Mouse (Mus musculus): ENCODE results near the gene Ero1lb. TPM values are rescaled to one million over a fixed set of nuclear protein-coding genes. Genes with fewer than 3 reads are reported as not detected.
"Not testable (repeated sequence)": the region's sequence is repeated elsewhere in the genome, so short reads cannot be mapped to it uniquely, and the experiment has no call there.

Ero1lb gene
- polyA plus RNA-seq, 1 experiment from 2014 or later: 15.1 TPM

- ATAC-seq (ENCODE audit: low FRiP score): not testable (repeated sequence)
Observed at GRCm38 (mm10) chr13:12597075-12597474, 31.4 kb downstream of the Ero1lb start.

DNA sequence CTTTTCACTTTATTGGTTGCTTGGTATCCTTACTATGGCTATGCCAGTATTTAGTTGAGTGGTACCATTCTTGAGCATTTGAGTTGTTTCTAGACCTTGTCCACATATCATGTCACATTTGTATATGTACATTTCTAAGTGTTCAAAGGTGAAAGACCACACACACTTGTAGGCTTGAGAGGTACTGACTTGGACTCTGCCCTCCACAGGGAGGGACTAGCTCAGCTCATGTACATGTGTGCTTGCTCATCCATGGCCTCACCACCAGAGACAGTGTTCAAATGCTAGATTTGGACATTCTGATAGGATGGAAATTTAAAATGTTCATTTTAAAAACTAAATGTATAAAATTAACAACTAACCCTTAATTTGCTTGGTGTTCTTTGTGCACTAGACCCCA is 44.5 kb downstream of the Ero1lb start:
- H3K27me3 ChIP-seq; ATAC-seq (ENCODE audit: low FRiP score); H3K4me1 ChIP-seq (replicated peaks); H3K4me3 ChIP-seq; H3K9me3 ChIP-seq; H3K27ac ChIP-seq; H3K4me2 ChIP-seq; H3K9ac ChIP-seq: not testable (repeated sequence)
- peaks cover 23% of the 10 kb centered on the region for H3K36me3 ChIP-seq

More at GRCm38 (mm10) chr13:12597075-12597474, 31.4 kb downstream of the Ero1lb start:
- H3K27ac ChIP-seq; H3K9me3 ChIP-seq; H3K36me3 ChIP-seq; H3K9ac ChIP-seq; H3K4me2 ChIP-seq; H3K4me3 ChIP-seq; H3K4me1 ChIP-seq (replicated peaks); H3K27me3 ChIP-seq: not testable (repeated sequence)
- 74% methylated on average over 4 of the region's 4 CpGs for WGBS

- H3K4me3 ChIP-seq; H3K27me3 ChIP-seq; H3K27ac ChIP-seq; H3K4me1 ChIP-seq (replicated peaks); ATAC-seq (ENCODE audit: low FRiP score); H3K9me3 ChIP-seq; H3K4me2 ChIP-seq; H3K9ac ChIP-seq: not testable (repeated sequence)
- H3K36me3 ChIP-seq: peaks cover 33% of the 10 kb centered on the region
- 93% methylated on average over 6 of the region's 6 CpGs for WGBS
Observed at GRCm38 (mm10) chr13:12614026-12614425, 48.4 kb downstream of the Ero1lb start.

GRCm38 (mm10) chr13:12614591-12614990 is 48.9 kb downstream of the Ero1lb start:
- not testable (repeated sequence) for H3K4me3 ChIP-seq; H3K9ac ChIP-seq; H3K27me3 ChIP-seq; H3K9me3 ChIP-seq; H3K4me2 ChIP-seq; H3K27ac ChIP-seq; H3K4me1 ChIP-seq (replicated peaks); ATAC-seq (ENCODE audit: low FRiP score)
- 89% methylated on average over 7 of the region's 7 CpGs for WGBS
- peaks cover 39% of the 10 kb centered on the region for H3K36me3 ChIP-seq

DNA sequence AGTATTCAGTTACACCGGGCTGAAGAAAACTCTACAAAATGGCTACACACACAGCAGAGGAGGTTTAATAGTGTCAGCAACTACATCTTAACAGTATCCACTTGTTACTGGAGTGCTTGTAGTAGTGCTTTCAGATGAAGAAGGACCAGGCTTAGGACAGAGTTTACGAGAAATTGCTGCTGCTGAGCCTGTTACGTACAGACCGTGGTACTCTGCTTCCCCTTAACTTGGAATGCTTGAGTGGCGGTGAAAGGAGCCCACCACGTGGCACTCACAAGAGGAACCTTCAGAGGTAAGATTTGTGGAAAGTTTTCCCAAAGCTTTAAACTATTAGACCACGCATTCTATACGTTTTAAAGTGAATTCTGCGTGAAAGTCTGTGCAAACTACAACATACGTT is 49.3 kb downstream of the Ero1lb start:
- H3K9ac ChIP-seq; H3K4me1 ChIP-seq (replicated peaks); H3K4me3 ChIP-seq; H3K27me3 ChIP-seq; ATAC-seq (ENCODE audit: low FRiP score); H3K27ac ChIP-seq; H3K4me2 ChIP-seq; H3K9me3 ChIP-seq: not testable (repeated sequence)
- WGBS: 92% methylated on average over 10 of the region's 10 CpGs
- peaks cover 43% of the 10 kb centered on the region for H3K36me3 ChIP-seq

DNA sequence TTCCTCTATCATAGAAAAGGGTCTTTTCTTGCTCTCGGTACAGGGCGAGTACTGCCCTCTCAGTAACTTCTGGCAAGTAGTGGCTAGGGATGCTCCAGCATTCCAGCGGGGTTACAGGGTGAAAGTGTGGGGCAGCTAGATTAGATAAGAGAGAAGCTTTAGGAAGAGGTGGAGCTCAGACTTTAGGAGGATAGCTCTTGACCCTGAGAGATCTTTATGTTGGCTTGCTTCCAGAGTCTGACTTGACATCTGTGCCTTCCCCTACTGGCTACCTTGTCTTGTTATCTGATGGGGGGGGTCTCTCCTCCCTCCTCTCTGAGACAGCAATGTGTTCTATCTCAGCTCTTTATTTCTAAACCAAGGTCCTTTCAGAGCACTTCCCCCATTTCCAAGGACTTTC is 50.8 kb downstream of the Ero1lb start:
- H3K27me3 ChIP-seq; H3K4me3 ChIP-seq; H3K4me1 ChIP-seq (replicated peaks); H3K4me2 ChIP-seq; H3K9ac ChIP-seq; ATAC-seq (ENCODE audit: low FRiP score); H3K9me3 ChIP-seq; H3K27ac ChIP-seq: not testable (repeated sequence)
- H3K36me3 ChIP-seq: peaks cover 58% of the 10 kb centered on the region
- WGBS: 88% methylated on average over 3 of the region's 3 CpGs

GRCm38 (mm10) chr13:12619808-12620207 is 54.1 kb downstream of the Ero1lb start:
- peaks cover 54% of the 10 kb centered on the region for H3K36me3 ChIP-seq
- H3K27me3 ChIP-seq; H3K4me3 ChIP-seq; H3K9me3 ChIP-seq; H3K4me2 ChIP-seq; ATAC-seq (ENCODE audit: low FRiP score); H3K27ac ChIP-seq; H3K9ac ChIP-seq; H3K4me1 ChIP-seq (replicated peaks): not testable (repeated sequence)
- 95% methylated on average over 8 of the region's 8 CpGs for WGBS

GRCm38 (mm10) chr13:12626061-12626460 is 60.4 kb downstream of the Ero1lb start:
- ATAC-seq (ENCODE audit: low FRiP score); H3K27ac ChIP-seq; H3K9ac ChIP-seq; H3K4me1 ChIP-seq (replicated peaks); H3K4me2 ChIP-seq; H3K27me3 ChIP-seq; H3K9me3 ChIP-seq; H3K4me3 ChIP-seq: not testable (repeated sequence)
- peaks cover 30% of the 10 kb centered on the region for H3K36me3 ChIP-seq
- 96% methylated on average over 3 of the region's 3 CpGs for WGBS

DNA sequence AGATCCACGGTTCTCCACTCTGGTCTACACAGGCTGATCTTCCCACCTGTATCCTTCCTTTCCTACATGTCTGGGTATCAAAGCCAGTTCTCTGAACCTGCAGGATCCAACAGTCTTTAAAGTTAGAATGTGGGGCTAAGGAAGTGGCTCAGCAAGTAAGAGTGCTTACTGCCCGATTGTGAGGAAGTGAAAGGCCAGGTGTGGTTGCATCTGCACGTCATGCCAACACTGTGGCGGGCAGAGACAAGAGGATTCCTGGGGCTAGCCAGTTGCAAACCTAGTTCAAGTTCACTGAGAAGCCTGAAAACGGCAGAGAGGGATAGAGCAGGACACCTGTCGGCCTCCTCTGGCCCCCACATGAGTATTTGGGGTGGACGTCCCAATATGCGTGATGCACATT is 62.1 kb downstream of the Ero1lb start:
- H3K27ac ChIP-seq; H3K4me1 ChIP-seq (replicated peaks); H3K9me3 ChIP-seq; H3K4me2 ChIP-seq; H3K9ac ChIP-seq; ATAC-seq (ENCODE audit: low FRiP score); H3K27me3 ChIP-seq; H3K4me3 ChIP-seq: not testable (repeated sequence)
- peaks cover 17% of the 10 kb centered on the region for H3K36me3 ChIP-seq
- WGBS: 97% methylated on average over 8 of the region's 8 CpGs

DNA sequence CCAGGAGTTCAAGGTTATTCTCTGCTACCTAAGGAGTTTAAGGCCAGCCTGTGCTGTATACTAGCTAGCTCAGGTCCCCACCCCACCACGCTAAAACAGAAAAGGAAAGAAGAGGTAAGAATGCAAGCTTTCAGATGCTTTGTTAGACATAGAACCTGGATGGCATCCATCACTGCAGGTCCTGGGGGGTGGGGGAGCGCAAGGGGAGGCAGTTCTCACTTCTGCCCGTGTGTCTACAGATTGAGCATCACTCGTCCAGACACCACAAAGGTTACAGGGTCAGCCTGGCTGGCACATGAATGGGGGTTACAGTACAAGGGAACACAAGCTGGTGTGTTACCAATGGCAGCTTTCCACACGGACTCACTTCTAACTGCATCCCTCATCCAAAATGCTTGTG is 62.5 kb downstream of the Ero1lb start:
- H3K4me2 ChIP-seq; H3K4me1 ChIP-seq (replicated peaks); H3K27ac ChIP-seq; H3K9ac ChIP-seq; H3K4me3 ChIP-seq; H3K9me3 ChIP-seq; H3K27me3 ChIP-seq; ATAC-seq (ENCODE audit: low FRiP score): not testable (repeated sequence)
- 83% methylated on average over 5 of the region's 5 CpGs for WGBS
- H3K36me3 ChIP-seq: peaks cover 12% of the 10 kb centered on the region

GRCm38 (mm10) chr13:12630252-12630651 is 64.6 kb downstream of the Ero1lb start:
- ATAC-seq (ENCODE audit: low FRiP score): not testable (repeated sequence)

GRCm38 (mm10) chr13:12634941-12635588 is 69.4 kb downstream of the Ero1lb start:
- H3K4me3 ChIP-seq; H3K9me3 ChIP-seq; H3K9ac ChIP-seq; H3K27me3 ChIP-seq; H3K27ac ChIP-seq; ATAC-seq (ENCODE audit: low FRiP score); H3K4me1 ChIP-seq (replicated peaks); H3K36me3 ChIP-seq; H3K4me2 ChIP-seq: not testable (repeated sequence)
- WGBS: 92% methylated on average over 1 of the region's 6 CpGs

More at GRCm38 (mm10) chr13:12630252-12630651, 64.6 kb downstream of the Ero1lb start:
- not testable (repeated sequence) for H3K9me3 ChIP-seq; H3K27me3 ChIP-seq; H3K4me3 ChIP-seq; H3K36me3 ChIP-seq; H3K27ac ChIP-seq; H3K4me1 ChIP-seq (replicated peaks); H3K4me2 ChIP-seq; H3K9ac ChIP-seq
- 96% methylated on average over 5 of the region's 5 CpGs for WGBS

DNA sequence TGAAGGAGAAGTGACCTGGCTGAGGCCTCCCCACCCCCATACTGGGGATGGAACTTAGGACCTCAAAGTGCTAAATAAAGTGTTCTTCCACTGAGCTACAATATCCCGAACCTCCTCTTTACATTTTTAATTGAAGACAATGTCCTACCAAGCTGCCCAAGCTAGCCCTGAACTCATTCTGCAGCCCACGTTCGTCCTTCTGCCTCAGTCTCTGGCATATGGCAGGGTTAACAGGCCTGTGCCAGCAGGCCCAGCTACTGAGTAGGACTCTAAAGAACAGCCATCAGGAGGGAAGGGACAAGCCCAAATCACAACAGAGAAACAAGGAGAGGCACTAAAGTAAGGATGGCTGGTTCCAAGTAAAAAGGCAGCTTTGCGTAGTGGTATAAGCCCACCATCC is 77.1 kb downstream of the Ero1lb start:
- 91% methylated on average over 4 of the region's 4 CpGs for WGBS
- H3K4me2 ChIP-seq; ATAC-seq (ENCODE audit: low FRiP score): not testable (repeated sequence)

More for the DNA sequence above, 77.1 kb downstream of the Ero1lb start:
- H3K27ac ChIP-seq; H3K4me1 ChIP-seq (replicated peaks); H3K36me3 ChIP-seq; H3K27me3 ChIP-seq; H3K9me3 ChIP-seq; H3K9ac ChIP-seq; H3K4me3 ChIP-seq: not testable (repeated sequence)

Measured in hindbrain, embryonic 13.5 days (tissue).